Mouse (Mus musculus) neural tube, embryonic 15.5 days (tissue): ENCODE data around the gene Fn1. TPM values are rescaled to one million over a fixed set of nuclear protein-coding genes. Genes with fewer than 3 reads are reported as not detected.

Source experiments
- ATAC-seq: fragments of 200-750 bp; cut with Nextera tagmentation; 2 replicates; pipeline ENCODE4 v1.8.0; 2017; ENCODE audit warnings: mild to moderate bottlenecking, moderate TSS enrichment, moderate library complexity; ENCODE audit not compliant: low FRiP score
- H3K27ac ChIP-seq: fragments of 300-500 bp; sonication (generic); replicated peaks from 2 replicates; pipeline ENCODE4 v1.5.1; 2015; ENCODE audit warnings: mild to moderate bottlenecking, inconsistent platforms
- H3K27me3 ChIP-seq: fragments of 300-500 bp; sonication (generic); replicated peaks from 2 replicates; pipeline ENCODE4 v1.6.1; 2015; ENCODE audit warnings: inconsistent platforms
- H3K36me3 ChIP-seq: fragments of 300-500 bp; sonication (generic); 2 replicates; pipeline ENCODE4 v1.6.1; 2015; ENCODE audit warnings: inconsistent platforms
- H3K4me1 ChIP-seq: fragments of 300-500 bp; sonication (generic); 2 replicates; pipeline ENCODE4 v1.6.1; 2015; ENCODE audit warnings: inconsistent platforms
- H3K4me2 ChIP-seq: fragments of 300-500 bp; sonication (generic); 2 replicates; pipeline ENCODE4 v1.6.1; 2015; ENCODE audit warnings: inconsistent platforms, mild to moderate bottlenecking, moderate library complexity
- H3K4me3 ChIP-seq: fragments of 300-500 bp; sonication (generic); replicated peaks from 2 replicates; pipeline ENCODE4 v1.5.1; 2015; ENCODE audit warnings: mild to moderate bottlenecking, inconsistent platforms
- H3K9ac ChIP-seq: fragments of 300-500 bp; sonication (generic); replicated peaks from 2 replicates; pipeline ENCODE4 v1.6.1; 2015; ENCODE audit warnings: mild to moderate bottlenecking, inconsistent platforms
- H3K9me3 ChIP-seq: fragments of 300-500 bp; sonication (generic); replicated peaks from 2 replicates; pipeline ENCODE4 v1.6.1; 2016; ENCODE audit warnings: inconsistent platforms
- WGBS: fragments of 180-500 bp; shearing (Covaris S2); methylation state at CpG from one replicate; pipeline ENCODE4 v1.1.7; 2015; ENCODE audit warnings: mixed read lengths; 5-methylcytosine and 5-hydroxymethylcytosine counted together
- polyA plus RNA-seq: library from polyadenylated mRNA; unstranded; fragments of >200 nt; fragmentation: Nextera tagmentation; extraction: Ambion mirVana; gene quantifications from 2 replicates; pipeline ENCODE4 v1.2.1, GENCODE M21; 2015

The Fn1 gene
- 27.1 and 51.2 TPM in 2 replicates for polyA plus RNA-seq

DNA sequence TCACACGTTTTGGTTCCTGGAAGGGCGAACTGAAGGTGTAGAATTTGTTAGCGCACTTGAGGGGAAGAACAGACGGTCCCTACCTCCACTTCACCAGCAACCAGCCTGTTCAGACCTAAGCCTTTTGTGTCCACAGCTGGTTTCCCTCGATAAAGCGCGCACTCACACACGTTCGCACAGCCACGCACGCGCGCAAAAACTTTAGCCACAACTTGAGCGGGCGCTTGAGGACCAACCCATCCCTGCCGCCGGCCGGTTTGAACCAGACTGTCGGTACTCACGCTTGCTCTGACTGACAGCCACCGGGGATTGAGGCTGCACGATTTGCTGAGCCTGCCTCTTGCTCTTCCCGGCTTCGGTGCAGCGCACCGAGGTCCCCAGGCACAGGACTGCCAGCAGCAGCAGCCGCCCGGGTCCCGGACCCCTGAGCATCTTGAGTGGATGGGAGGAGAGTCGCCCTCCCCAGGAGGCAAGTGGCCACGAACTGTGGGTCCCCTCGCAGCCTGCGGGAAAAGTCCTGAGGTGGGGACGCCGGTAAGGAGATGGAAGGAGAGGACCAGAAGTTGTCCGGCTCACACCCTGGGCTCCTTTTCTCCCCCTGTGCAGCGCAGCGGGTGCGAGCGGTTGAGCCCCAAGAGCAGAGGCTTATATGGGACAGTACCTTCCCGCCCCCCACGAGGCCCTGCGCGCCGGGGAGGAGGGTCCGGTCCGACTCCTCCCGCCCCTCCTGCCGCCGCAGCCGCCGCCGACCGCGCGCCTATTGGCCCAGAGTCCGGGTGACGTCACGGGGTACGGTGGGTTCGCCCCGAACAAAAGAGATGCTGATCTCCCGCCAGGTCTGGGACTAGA lies at the start of gene Fn1:
Gene Fn1, minus strand, starts transcription at position 650 of the 849 bp plus-strand sequence.
- Histone ChIP-seq H3K4me1 (peaks cover 20% of the 10 kb centered on the region), H3K27me3 (0 out of 2 replicates have a peak, but pooled peaks cover 5% of the 10 kb centered on the region), H3K9ac (peak within 1 kb of the TSS; percentile 49), H3K4me2 (peak within 1 kb of the TSS; percentile 98), H3K4me3 (peak within 1 kb of the TSS; percentile 57), H3K27ac (peak within 1 kb of the TSS; percentile 46), H3K36me3 (no peaks in the 10 kb centered on the region), H3K9me3 (no peaks in the 10 kb centered on the region)
- peak; percentile 93 for ATAC-seq
- under 1% methylated on average over 63 of the region's 63 CpGs for WGBS

- WGBS: 77% methylated on average over 3 of the region's 3 CpGs
These were observed 43.1 kb upstream of the Fn1 start for GRCm38 (mm10) chr1:71696093-71696492.

DNA sequence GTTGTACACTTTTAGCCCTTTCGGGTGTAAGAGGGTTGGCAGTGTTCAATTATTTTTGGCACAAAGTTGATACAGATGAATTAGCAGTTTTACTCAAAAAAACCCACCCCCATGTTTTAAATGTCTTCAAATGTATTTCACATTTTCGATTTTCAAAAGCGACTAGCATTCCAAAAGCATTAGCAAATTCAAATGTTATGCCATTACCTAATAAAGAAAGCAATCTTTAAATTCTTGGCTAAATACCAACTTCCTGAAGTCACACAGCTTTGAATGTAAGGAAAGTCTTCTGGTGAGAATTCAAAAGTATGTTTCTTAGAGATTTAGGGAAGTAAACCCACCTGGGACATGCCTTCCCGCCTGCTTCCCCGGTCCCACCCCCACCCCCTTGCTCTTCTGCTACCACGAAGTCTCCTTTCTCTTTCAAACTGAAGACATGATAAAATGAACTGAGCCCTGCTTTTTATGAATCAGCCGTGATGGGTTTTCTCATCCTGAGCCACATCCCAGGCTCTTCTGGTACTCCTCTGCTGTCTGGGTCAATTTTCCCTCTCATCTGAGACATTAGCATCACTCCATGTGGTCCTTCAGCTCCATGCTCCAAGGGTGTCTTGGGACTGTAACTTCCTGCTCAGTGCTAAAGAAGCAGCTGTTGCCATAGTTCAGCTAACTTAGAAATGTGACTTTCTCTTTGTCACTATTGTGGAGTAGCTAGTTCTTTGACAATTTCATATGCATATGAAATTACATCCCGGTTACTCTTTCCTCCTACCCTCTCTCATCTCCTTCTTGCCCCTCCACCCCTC lies 38.7 kb upstream of the Fn1 start:
- no peak for ATAC-seq
- 71% methylated on average over 8 of the region's 8 CpGs for WGBS
- Histone ChIP-seq H3K27ac (no peak overlapping the region), H3K9me3 (no peaks in the 10 kb centered on the region), H3K36me3 (no peaks in the 10 kb centered on the region), H3K4me3 (no peak overlapping the region), H3K27me3 (no peaks in the 10 kb centered on the region), H3K4me1 (no peaks in the 10 kb centered on the region), H3K9ac (no peak overlapping the region), H3K4me2 (no peak overlapping the region)

More at GRCm38 (mm10) chr1:71696093-71696492, 43.1 kb upstream of the Fn1 start:
- H3K4me2 ChIP-seq: no peak overlapping the region
- H3K27ac ChIP-seq: no peak overlapping the region
- H3K4me3 ChIP-seq: no peak overlapping the region
- H3K9me3 ChIP-seq: no peaks in the 10 kb centered on the region
- H3K4me1 ChIP-seq: no peaks in the 10 kb centered on the region
- ATAC-seq: no peak
- no peaks in the 10 kb centered on the region for H3K36me3 ChIP-seq
- H3K27me3 ChIP-seq: no peaks in the 10 kb centered on the region
- no peak overlapping the region for H3K9ac ChIP-seq

- Histone ChIP-seq H3K9me3 (no peaks in the 10 kb centered on the region), H3K27me3 (no peaks in the 10 kb centered on the region), H3K4me1 (no peaks in the 10 kb centered on the region), H3K36me3 (no peaks in the 10 kb centered on the region), H3K9ac (no peak overlapping the region), H3K4me3 (no peak overlapping the region), H3K4me2 (no peak overlapping the region), H3K27ac (no peak overlapping the region)
- 87% methylated on average over 5 of the region's 5 CpGs for WGBS
- ATAC-seq: no peak
These were observed 35.9 kb upstream of the Fn1 start for GRCm38 (mm10) chr1:71688926-71689303.

GRCm38 (mm10) chr1:71688272-71688925 lies 35.4 kb upstream of the Fn1 start:
- no peak for ATAC-seq
- no peaks in the 10 kb centered on the region for H3K27me3 ChIP-seq
- 0 out of 2 replicates have a peak, but pooled peaks cover 5% of the 10 kb centered on the region for H3K4me1 ChIP-seq
- no peak overlapping the region for H3K4me2 ChIP-seq
- no peaks in the 10 kb centered on the region for H3K9me3 ChIP-seq
- H3K36me3 ChIP-seq: no peaks in the 10 kb centered on the region
- H3K27ac ChIP-seq: no peak overlapping the region
- H3K4me3 ChIP-seq: no peak overlapping the region
- H3K9ac ChIP-seq: no peak overlapping the region
- WGBS: 93% methylated on average over 3 of the region's 3 CpGs

- Histone ChIP-seq H3K27me3 (no peaks in the 10 kb centered on the region), H3K9me3 (no peaks in the 10 kb centered on the region), H3K4me1 (0 out of 2 replicates have a peak, but pooled peaks cover 6% of the 10 kb centered on the region), H3K27ac (no peak overlapping the region), H3K4me3 (no peak overlapping the region), H3K4me2 (no peak overlapping the region), H3K9ac (no peak overlapping the region), H3K36me3 (no peaks in the 10 kb centered on the region)
- no peak for ATAC-seq
- WGBS: 68% methylated on average over 5 of the region's 5 CpGs
These were observed 33.8 kb upstream of the Fn1 start for GRCm38 (mm10) chr1:71686791-71687190.

DNA sequence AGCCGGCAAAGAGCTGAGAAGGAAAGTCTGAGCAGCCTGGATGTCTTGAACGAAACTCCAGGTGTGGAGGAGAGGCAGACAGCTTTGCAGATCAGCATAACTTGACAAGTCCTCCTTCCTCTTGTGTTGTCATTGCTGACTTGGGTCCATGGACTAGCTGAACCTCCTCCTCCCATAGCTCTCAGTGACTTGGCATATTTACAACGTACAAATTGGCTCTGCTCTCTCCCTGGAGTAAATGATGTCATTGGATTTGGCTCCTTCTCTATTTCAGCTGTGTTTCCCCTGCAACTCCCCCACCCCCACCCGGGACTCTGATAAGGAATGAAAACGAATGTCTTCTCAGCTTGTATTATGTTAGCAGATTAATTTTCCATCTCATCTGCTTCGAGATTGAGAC lies 30.7 kb upstream of the Fn1 start:
- no peak for ATAC-seq
- Histone ChIP-seq H3K27ac (no peak overlapping the region), H3K9me3 (no peaks in the 10 kb centered on the region), H3K4me3 (no peak overlapping the region), H3K27me3 (no peaks in the 10 kb centered on the region), H3K36me3 (no peaks in the 10 kb centered on the region), H3K9ac (no peak overlapping the region), H3K4me1 (0 out of 2 replicates have a peak, but pooled peaks cover 6% of the 10 kb centered on the region), H3K4me2 (no peak overlapping the region)
- 55% methylated on average over 6 of the region's 6 CpGs for WGBS

GRCm38 (mm10) chr1:71682194-71682715 lies 29.3 kb upstream of the Fn1 start:
- ATAC-seq: no peak
- Histone ChIP-seq H3K4me2 (no peak overlapping the region), H3K4me3 (no peak overlapping the region), H3K27me3 (no peaks in the 10 kb centered on the region), H3K36me3 (no peaks in the 10 kb centered on the region), H3K9ac (no peak overlapping the region), H3K4me1 (0 out of 2 replicates have a peak, but pooled peaks cover 6% of the 10 kb centered on the region), H3K9me3 (no peaks in the 10 kb centered on the region), H3K27ac (no peak overlapping the region)
- 55% methylated on average over 5 of the region's 5 CpGs for WGBS

DNA sequence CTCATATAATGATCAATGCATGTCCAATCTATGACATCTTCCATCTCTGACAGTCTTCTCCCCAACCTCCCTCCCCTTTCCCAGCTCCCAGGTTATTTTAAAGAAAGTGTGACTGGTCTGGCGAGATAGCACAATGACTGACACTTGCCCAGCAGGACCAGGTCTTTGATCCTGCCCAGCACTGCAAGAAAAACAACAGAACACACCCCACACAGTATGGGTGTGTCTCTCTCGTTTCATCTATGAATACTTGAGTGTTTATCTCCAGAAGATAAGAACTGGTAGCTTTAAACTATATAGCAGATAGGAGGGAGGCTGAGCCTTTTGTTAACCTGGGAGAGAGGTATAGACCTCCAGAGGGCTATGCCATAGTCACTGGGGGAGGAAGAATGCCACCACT lies 28.3 kb upstream of the Fn1 start:
- 0 out of 2 replicates have a peak, but pooled peaks cover 6% of the 10 kb centered on the region for H3K4me1 ChIP-seq
- no peak overlapping the region for H3K4me3 ChIP-seq
- no peaks in the 10 kb centered on the region for H3K27me3 ChIP-seq
- ATAC-seq: no peak
- H3K27ac ChIP-seq: no peak overlapping the region
- WGBS: 19% methylated on average over 2 of the region's 2 CpGs
- H3K9ac ChIP-seq: no peak overlapping the region
- no peak overlapping the region for H3K4me2 ChIP-seq
- no peaks in the 10 kb centered on the region for H3K36me3 ChIP-seq
- no peaks in the 10 kb centered on the region for H3K9me3 ChIP-seq

DNA sequence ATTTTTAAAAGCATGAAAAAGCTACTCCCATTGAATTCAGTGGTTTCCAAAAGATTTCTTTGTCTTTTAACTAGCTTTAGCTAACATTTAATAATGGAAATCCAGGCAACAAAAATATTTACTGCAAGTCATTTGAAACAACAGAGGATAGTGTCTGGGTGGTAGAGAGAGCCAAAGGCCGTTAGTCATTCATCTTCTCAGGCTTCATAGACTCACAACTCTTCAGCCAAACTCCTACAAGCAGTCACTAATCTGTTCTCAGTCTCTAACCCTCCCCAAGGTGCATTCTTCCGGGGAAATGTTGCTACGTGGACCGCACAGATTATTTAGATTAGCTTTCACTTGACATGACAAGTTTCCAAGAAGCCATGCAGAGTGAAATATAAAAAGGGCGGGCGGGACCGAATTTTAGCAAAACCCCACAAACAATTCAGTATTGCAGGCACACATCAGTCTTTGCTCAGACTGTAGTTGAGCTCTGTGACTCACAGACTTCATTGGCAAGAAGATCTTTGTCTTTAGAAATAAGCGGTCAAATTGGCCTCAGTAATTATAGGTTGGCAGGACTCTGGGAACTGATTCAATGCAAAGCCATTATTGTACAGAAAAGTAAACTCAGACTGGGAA lies 27.2 kb upstream of the Fn1 start:
- Histone ChIP-seq H3K4me1 (0 out of 2 replicates have a peak, but pooled peaks cover 6% of the 10 kb centered on the region), H3K9ac (no peak overlapping the region), H3K4me2 (no peak overlapping the region), H3K4me3 (no peak overlapping the region), H3K9me3 (no peaks in the 10 kb centered on the region), H3K27me3 (no peaks in the 10 kb centered on the region), H3K27ac (no peak overlapping the region), H3K36me3 (no peaks in the 10 kb centered on the region)
- ATAC-seq: no peak
- 82% methylated on average over 8 of the region's 8 CpGs for WGBS

GRCm38 (mm10) chr1:71675420-71675819 lies 22.4 kb upstream of the Fn1 start:
- H3K4me2 ChIP-seq: no peak overlapping the region
- H3K27ac ChIP-seq: no peak overlapping the region
- H3K4me3 ChIP-seq: no peak overlapping the region
- no peak for ATAC-seq
- H3K27me3 ChIP-seq: no peaks in the 10 kb centered on the region
- H3K9me3 ChIP-seq: no peaks in the 10 kb centered on the region
- H3K36me3 ChIP-seq: no peaks in the 10 kb centered on the region
- peaks cover 11% of the 10 kb centered on the region; the same call in 1 of the 2 replicates for H3K4me1 ChIP-seq
- 76% methylated on average over 2 of the region's 2 CpGs for WGBS
- H3K9ac ChIP-seq: no peak overlapping the region
